Mouse (Mus musculus): Measurements from ENCODE around the gene Acox2. TPM values are rescaled to one million over a fixed set of nuclear protein-coding genes. Genes with fewer than 3 reads are reported as not detected.

The Acox2 gene
- polyA plus RNA-seq, 1 experiment from 2014 or later = not detected

- no peak for DNase-seq (ENCODE audit: low spot score)
- 86% methylated on average over 5 of the region's 5 CpGs for WGBS
Observed at GRCm38 (mm10) chr14:8260214-8260613, 1.1 kb upstream of the Acox2 start.

GRCm38 (mm10) chr14:8258752-8259151, 401 bp downstream of the Acox2 start:
- DNase-seq (ENCODE audit: low spot score) = no peak
- 84% methylated on average over 3 of the region's 3 CpGs for WGBS
- Histone ChIP-seq H3K27me3 (ENCODE audit: insufficient read depth, poor library complexity, severe bottlenecking) (peaks cover 4% of the 10 kb centered on the region; the same call in 1 of the 2 replicates), H3K4me1 (replicated peaks) (peaks cover 8% of the 10 kb centered on the region; the same call in 1 of the 2 replicates), H3K9me3 (no peaks in the 10 kb centered on the region), H3K36me3 (no peaks in the 10 kb centered on the region), H3K4me3 (no peak overlapping the region), H3K27ac (no peak overlapping the region)

More at GRCm38 (mm10) chr14:8260214-8260613, 1.1 kb upstream of the Acox2 start:
- no peaks in the 10 kb centered on the region for H3K9me3 ChIP-seq
- peaks cover 8% of the 10 kb centered on the region; the same call in 1 of the 2 replicates for H3K4me1 ChIP-seq (replicated peaks)
- H3K27me3 ChIP-seq (ENCODE audit: insufficient read depth, poor library complexity, severe bottlenecking) = peaks cover 4% of the 10 kb centered on the region; the same call in 1 of the 2 replicates
- H3K4me3 ChIP-seq = no peak overlapping the region
- H3K36me3 ChIP-seq = no peaks in the 10 kb centered on the region
- H3K27ac ChIP-seq = no peak overlapping the region

- H3K27me3 ChIP-seq (ENCODE audit: insufficient read depth, poor library complexity, severe bottlenecking) = peaks cover 4% of the 10 kb centered on the region; the same call in 1 of the 2 replicates
- peak overlapping the region; percentile 62; the same call in 1 of the 2 replicates for H3K27ac ChIP-seq
- WGBS = 47% methylated on average over 3 of the region's 3 CpGs
- H3K36me3 ChIP-seq = no peaks in the 10 kb centered on the region
- no peaks in the 10 kb centered on the region for H3K9me3 ChIP-seq
- DNase-seq (ENCODE audit: low spot score) = no peak
- no peak overlapping the region for H3K4me3 ChIP-seq
- peaks cover 8% of the 10 kb centered on the region; the same call in 1 of the 2 replicates for H3K4me1 ChIP-seq (replicated peaks)
Observed at GRCm38 (mm10) chr14:8258335-8258627, 872 bp downstream of the Acox2 start.

- H3K4me3 ChIP-seq = no peak overlapping the region
- WGBS = 52% methylated on average over 7 of the region's 7 CpGs
- DNase-seq (ENCODE audit: low spot score) = no peak
- peak overlapping the region; percentile 62; the same call in 1 of the 2 replicates for H3K27ac ChIP-seq
- H3K36me3 ChIP-seq = no peaks in the 10 kb centered on the region
- H3K9me3 ChIP-seq = no peaks in the 10 kb centered on the region
- H3K4me1 ChIP-seq (replicated peaks) = peaks cover 8% of the 10 kb centered on the region; the same call in 1 of the 2 replicates
- H3K27me3 ChIP-seq (ENCODE audit: insufficient read depth, poor library complexity, severe bottlenecking) = peaks cover 4% of the 10 kb centered on the region; the same call in 1 of the 2 replicates
Observed at GRCm38 (mm10) chr14:8257521-8258334, 1.4 kb downstream of the Acox2 start.

- Histone ChIP-seq H3K27me3 (ENCODE audit: insufficient read depth, poor library complexity, severe bottlenecking) (peaks cover 4% of the 10 kb centered on the region; the same call in 1 of the 2 replicates), H3K4me3 (no peak overlapping the region), H3K9me3 (no peaks in the 10 kb centered on the region), H3K27ac (no peak overlapping the region), H3K4me1 (replicated peaks) (peaks cover 8% of the 10 kb centered on the region; the same call in 1 of the 2 replicates), H3K36me3 (no peaks in the 10 kb centered on the region)
- whole genome bisulfite sequencing = 76% methylated on average over 5 of the region's 5 CpGs
- DNase-seq (ENCODE audit: low spot score) = no peak
Observed at GRCm38 (mm10) chr14:8256881-8257280, 2.3 kb downstream of the Acox2 start.

GRCm38 (mm10) chr14:8256072-8256471, 3.1 kb downstream of the Acox2 start:
- Histone ChIP-seq H3K4me1 (replicated peaks) (peaks cover 8% of the 10 kb centered on the region; the same call in 1 of the 2 replicates), H3K9me3 (no peaks in the 10 kb centered on the region), H3K27me3 (ENCODE audit: insufficient read depth, poor library complexity, severe bottlenecking) (peaks cover 4% of the 10 kb centered on the region; the same call in 1 of the 2 replicates), H3K4me3 (no peak overlapping the region), H3K27ac (no peak overlapping the region), H3K36me3 (no peaks in the 10 kb centered on the region)
- WGBS = 79% methylated on average over 6 of the region's 6 CpGs
- no peak for DNase-seq (ENCODE audit: low spot score)

GRCm38 (mm10) chr14:8255076-8255729, 4.0 kb downstream of the Acox2 start:
- 79% methylated on average over 7 of the region's 7 CpGs for WGBS
- DNase-seq (ENCODE audit: low spot score) = peak; percentile 33

GRCm38 (mm10) chr14:8251330-8251885, 7.7 kb downstream of the Acox2 start:
- Histone ChIP-seq H3K4me1 (replicated peaks) (no peaks in the 10 kb centered on the region), H3K27me3 (ENCODE audit: insufficient read depth, poor library complexity, severe bottlenecking) (no peaks in the 10 kb centered on the region; the same call in 1 of the 2 replicates), H3K36me3 (no peaks in the 10 kb centered on the region), H3K4me3 (no peak overlapping the region), H3K27ac (no peak overlapping the region), H3K9me3 (no peaks in the 10 kb centered on the region)
- no peak for DNase-seq (ENCODE audit: low spot score)
- WGBS = 95% methylated on average over 8 of the region's 8 CpGs

More at GRCm38 (mm10) chr14:8255076-8255729, 4.0 kb downstream of the Acox2 start:
- Histone ChIP-seq H3K4me3 (no peak overlapping the region), H3K4me1 (replicated peaks) (peaks cover 8% of the 10 kb centered on the region; the same call in 1 of the 2 replicates), H3K9me3 (no peaks in the 10 kb centered on the region), H3K36me3 (no peaks in the 10 kb centered on the region), H3K27ac (no peak overlapping the region), H3K27me3 (ENCODE audit: insufficient read depth, poor library complexity, severe bottlenecking) (peaks cover 4% of the 10 kb centered on the region; the same call in 1 of the 2 replicates)

GRCm38 (mm10) chr14:8250141-8250871, 8.8 kb downstream of the Acox2 start:
- Histone ChIP-seq H3K27ac (no peak overlapping the region), H3K4me3 (no peak overlapping the region), H3K36me3 (no peaks in the 10 kb centered on the region), H3K27me3 (ENCODE audit: insufficient read depth, poor library complexity, severe bottlenecking) (no peaks in the 10 kb centered on the region; the same call in 1 of the 2 replicates), H3K9me3 (no peaks in the 10 kb centered on the region), H3K4me1 (replicated peaks) (no peaks in the 10 kb centered on the region)
- WGBS = 86% methylated on average over 9 of the region's 9 CpGs
- DNase-seq (ENCODE audit: low spot score) = no peak

- no peak for DNase-seq (ENCODE audit: low spot score)
- H3K27ac ChIP-seq = no peak overlapping the region
- no peaks in the 10 kb centered on the region; the same call in 1 of the 2 replicates for H3K27me3 ChIP-seq (ENCODE audit: insufficient read depth, poor library complexity, severe bottlenecking)
- H3K36me3 ChIP-seq = no peaks in the 10 kb centered on the region
- H3K4me1 ChIP-seq (replicated peaks) = no peaks in the 10 kb centered on the region
- H3K9me3 ChIP-seq = no peaks in the 10 kb centered on the region
- H3K4me3 ChIP-seq = no peak overlapping the region
- WGBS = 90% methylated on average over 1 of the region's 1 CpGs
Observed at GRCm38 (mm10) chr14:8249206-8249605, 9.9 kb downstream of the Acox2 start.

- H3K4me1 ChIP-seq (replicated peaks) = peaks cover 15% of the 10 kb centered on the region; the same call in 1 of the 2 replicates
- no peaks in the 10 kb centered on the region for H3K36me3 ChIP-seq
- no peak for DNase-seq (ENCODE audit: low spot score)
- H3K4me3 ChIP-seq = no peak overlapping the region
- no peaks in the 10 kb centered on the region for H3K9me3 ChIP-seq
- H3K27ac ChIP-seq = no peak overlapping the region
- 88% methylated on average over 8 of the region's 8 CpGs for WGBS
- peaks cover 4% of the 10 kb centered on the region for H3K27me3 ChIP-seq (ENCODE audit: insufficient read depth, poor library complexity, severe bottlenecking)
Observed at GRCm38 (mm10) chr14:8246878-8247277, 12.3 kb downstream of the Acox2 start.

GRCm38 (mm10) chr14:8244211-8244611, 14.9 kb downstream of the Acox2 start:
- no peak for DNase-seq (ENCODE audit: low spot score)
- H3K27me3 ChIP-seq (ENCODE audit: insufficient read depth, poor library complexity, severe bottlenecking) = peaks cover 4% of the 10 kb centered on the region
- peaks cover 15% of the 10 kb centered on the region; the same call in 1 of the 2 replicates for H3K4me1 ChIP-seq (replicated peaks)
- no peaks in the 10 kb centered on the region for H3K36me3 ChIP-seq
- no peak overlapping the region for H3K4me3 ChIP-seq
- H3K9me3 ChIP-seq = no peaks in the 10 kb centered on the region
- H3K27ac ChIP-seq = no peak overlapping the region
- WGBS = 85% methylated on average over 5 of the region's 5 CpGs

Data from hindbrain, embryonic 10.5 days (tissue).